Mouse (Mus musculus) CH12.LX (cell line): Measurements from ENCODE around the gene Ttc9c.

Source experiments
- CHD2 ChIP-seq: IDR thresholded peaks from 2 replicates; pipeline ENCODE4 v1.6.1; 2011; ENCODE audit warnings: low read length, improper control_type of control experiment
- CTCF ChIP-seq, 2 experiments: IDR thresholded peaks in 1 of 2; conservative IDR thresholded peaks in 1 of 2; 2 replicates each; pipeline ENCODE4 v1.5.1; 2011 to 2012; ENCODE audit warnings: low read depth in 2 of 2, low read length in 2 of 2, improper control_type of control experiment in 1 of 2, inconsistent platforms in 1 of 2, mild to moderate bottlenecking in 1 of 2, moderate library complexity in 1 of 2
- EP300 ChIP-seq: IDR thresholded peaks from 2 replicates; pipeline ENCODE4 v1.6.1; 2011; ENCODE audit warnings: low read length, improper control_type of control experiment
- ETS1 ChIP-seq: conservative IDR thresholded peaks from 2 replicates; pipeline ENCODE4 v1.6.1; 2012; ENCODE audit warnings: low read depth, mild to moderate bottlenecking, inconsistent platforms, low read length, improper control_type of control experiment, moderate library complexity
- POLR2A ChIP-seq: IDR thresholded peaks from 2 replicates; pipeline ENCODE4 v1.6.1; 2011; ENCODE audit warnings: low read depth, mild to moderate bottlenecking, improper control_type of control experiment, low read length
- ZC3H11A ChIP-seq: IDR thresholded peaks from 2 replicates; pipeline ENCODE4 v1.6.1; 2012; ENCODE audit warnings: low read depth, mild to moderate bottlenecking, inconsistent platforms, low read length, improper control_type of control experiment
- ZKSCAN1 ChIP-seq: IDR thresholded peaks from 2 replicates; pipeline ENCODE4 v1.6.1; 2012; ENCODE audit warnings: low read depth, inconsistent platforms, low read length, improper control_type of control experiment, borderline replicate concordance

DNA sequence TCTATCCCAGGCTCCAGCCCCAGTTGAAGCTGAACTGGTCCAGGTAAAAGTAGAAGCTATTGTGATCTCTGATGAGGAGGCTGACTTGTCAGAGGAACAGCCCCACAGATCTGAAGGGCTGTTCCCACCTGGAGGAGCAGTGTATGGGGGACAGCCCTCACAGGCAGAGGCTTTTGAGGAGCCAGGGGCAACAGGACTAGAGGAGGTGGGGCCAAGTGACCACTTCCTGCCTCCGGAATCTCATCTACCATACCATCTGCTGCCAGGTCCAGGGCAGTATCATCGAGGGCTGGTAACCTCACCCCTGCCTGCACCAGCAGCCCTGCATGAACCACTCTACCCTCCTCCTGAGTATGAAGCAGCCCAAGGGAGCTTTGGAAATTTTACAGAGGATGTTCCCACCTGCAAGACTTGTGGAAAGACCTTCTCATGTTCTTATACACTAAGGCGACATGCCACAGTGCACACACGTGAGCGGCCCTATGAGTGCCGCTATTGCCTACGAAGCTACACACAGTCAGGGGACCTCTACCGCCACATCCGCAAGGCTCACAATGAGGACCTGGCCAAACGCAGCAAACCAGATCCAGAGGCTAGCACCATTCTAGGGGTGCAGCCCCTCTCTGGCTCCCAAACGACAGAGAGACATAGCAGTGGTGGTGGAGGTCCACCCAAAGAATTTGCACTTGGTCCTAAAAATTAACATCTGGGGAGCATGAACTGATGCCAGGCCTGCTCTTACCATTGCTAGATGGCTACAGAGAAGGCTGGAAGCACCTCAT lies 15.1 kb downstream of the Ttc9c start:
- TF ChIP-seq POLR2A (no peak), CTCF (conservative IDR thresholded peaks at IDR 0.05 in 1 of 2, IDR thresholded peaks at IDR 0.05 in 1 of 2; ENCODE audit: low read depth in 2 of 2, low read length in 2 of 2) (no peak), ZC3H11A (no peak), ETS1 (no peak), ZKSCAN1 (no peak), EP300 (no peak), CHD2 (no peak)
